Mouse (Mus musculus) bone marrow macrophage, adult 2 months (primary cell): Measurements from ENCODE around the gene Mtmr1.

Source experiments
- CTCF ChIP-seq: IDR thresholded peaks from 2 replicates; pipeline ENCODE4 v1.5.1; 2012; ENCODE audit warnings: low read depth, mild to moderate bottlenecking, low read length, moderate library complexity
- POLR2A ChIP-seq: IDR thresholded peaks from 2 replicates; pipeline ENCODE4 v1.6.1; 2012; ENCODE audit warnings: mild to moderate bottlenecking, low read depth, low read length, borderline replicate concordance

DNA sequence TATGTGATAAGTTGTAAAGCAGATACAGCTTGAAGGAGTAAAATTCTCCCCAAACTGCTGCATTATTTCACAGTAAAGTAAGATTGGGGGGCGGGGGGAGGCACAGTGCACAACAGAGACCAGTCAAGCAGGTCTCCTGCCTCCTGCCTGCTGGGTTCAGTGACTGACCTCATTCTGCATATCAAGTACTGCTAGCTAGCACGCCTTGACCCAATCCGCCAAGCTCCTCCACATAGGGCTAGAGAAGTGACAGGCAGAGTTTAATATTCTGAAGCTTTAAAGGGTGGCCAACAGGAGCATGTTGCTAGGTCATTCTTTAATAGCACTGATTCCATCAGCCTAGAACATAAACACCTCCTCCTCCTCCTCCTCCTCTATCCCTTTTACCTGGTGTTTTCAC lies 48.2 kb downstream of the Mtmr1 start:
- TF ChIP-seq CTCF (no peak), POLR2A (no peak)
